Mouse (Mus musculus) midbrain, embryonic 12.5 days (tissue): ENCODE results near the gene Auh. TPM values are rescaled to one million over a fixed set of nuclear protein-coding genes. Genes with fewer than 3 reads are reported as not detected.

Source experiments
- polyA plus RNA-seq: library from polyadenylated mRNA; unstranded; fragments of >200 nt; fragmentation: Nextera tagmentation; extraction: Ambion mirVana; gene quantifications from 2 replicates; pipeline ENCODE4 v1.2.1, GENCODE M21; 2016

Auh gene
- polyA plus RNA-seq, 1 experiment from 2014 or later = 48.0 TPM

Other genes starting within 250 kb of the Auh start
- 28.2 and 28.5 TPM in 2 replicates for gene Nfil3, start 51.4 kb upstream of the Auh start, polyA plus RNA-seq